Mouse (Mus musculus) CH12.LX (cell line): ENCODE measurements at regions not wholly inside any gene's neighbourhood (a gene's known extent, or its start where the extent isn't known, plus 50 kb on each side); places are given as distances from the start of the nearest gene placed in this dataset.

Experiments used
- CHD1 ChIP-seq: IDR thresholded peaks from 2 replicates; pipeline ENCODE4 v1.6.1; 2012; ENCODE audit warnings: low read depth, low read length, improper control_type of control experiment, inconsistent platforms
- CTCF ChIP-seq, 2 experiments: IDR thresholded peaks in 1 of 2; conservative IDR thresholded peaks in 1 of 2; 2 replicates each; pipeline ENCODE4 v1.5.1; 2011 to 2012; ENCODE audit warnings: low read depth in 2 of 2, low read length in 2 of 2, improper control_type of control experiment in 1 of 2, inconsistent platforms in 1 of 2, mild to moderate bottlenecking in 1 of 2, moderate library complexity in 1 of 2
- E2F4 ChIP-seq: IDR thresholded peaks from 2 replicates; pipeline ENCODE4 v1.6.1; 2011; ENCODE audit warnings: low read depth, low read length, improper control_type of control experiment; ENCODE audit not compliant: insufficient replicate concordance
- ELF1 ChIP-seq: IDR thresholded peaks from 2 replicates; pipeline ENCODE4 v1.6.1; 2014; ENCODE audit warnings: low read depth, mild to moderate bottlenecking, inconsistent platforms, low read length, improper control_type of control experiment
- HCFC1 ChIP-seq: IDR thresholded peaks from 2 replicates; pipeline ENCODE4 v1.6.1; 2012; ENCODE audit warnings: low read depth, mild to moderate bottlenecking, inconsistent platforms, low read length, improper control_type of control experiment
- JUND ChIP-seq: conservative IDR thresholded peaks from 2 replicates; pipeline ENCODE4 v1.6.1; 2011; ENCODE audit warnings: low read depth, low read length, improper control_type of control experiment
- MYC ChIP-seq: IDR thresholded peaks from 2 replicates; pipeline ENCODE4 v1.6.1; 2011; ENCODE audit warnings: low read depth, mild to moderate bottlenecking, improper control_type of control experiment, low read length
- POLR2A ChIP-seq: IDR thresholded peaks from 2 replicates; pipeline ENCODE4 v1.6.1; 2011; ENCODE audit warnings: low read depth, mild to moderate bottlenecking, improper control_type of control experiment, low read length
- TCF12 ChIP-seq: IDR thresholded peaks from 2 replicates; pipeline ENCODE4 v1.6.1; 2014; ENCODE audit warnings: low read depth, mild to moderate bottlenecking, inconsistent platforms, low read length, improper control_type of control experiment
- ZC3H11A ChIP-seq: IDR thresholded peaks from 2 replicates; pipeline ENCODE4 v1.6.1; 2012; ENCODE audit warnings: low read depth, mild to moderate bottlenecking, inconsistent platforms, low read length, improper control_type of control experiment

DNA sequence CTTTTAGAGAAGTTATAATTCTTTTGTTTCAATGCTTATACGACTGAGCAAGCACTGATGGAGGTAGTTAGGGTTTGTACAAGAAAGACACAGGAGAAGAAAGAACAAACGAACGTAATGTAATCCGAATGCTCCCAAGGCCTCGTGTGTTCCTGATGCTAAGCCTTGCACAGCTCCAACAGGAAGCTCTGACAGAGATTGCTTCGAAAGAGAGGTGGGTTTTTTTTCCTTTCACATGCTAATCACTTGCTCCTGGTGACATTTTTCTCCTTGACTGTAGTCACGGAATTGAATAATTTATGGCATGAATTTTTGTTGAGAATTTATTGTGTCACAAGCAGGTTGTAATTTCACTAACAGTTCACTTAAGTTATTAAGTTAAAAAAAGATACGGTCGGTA is 150.8 kb upstream of the Psmd7 start:
- TF ChIP-seq POLR2A (no peak), HCFC1 (no peak), CTCF (conservative IDR thresholded peaks at IDR 0.05 in 1 of 2, IDR thresholded peaks at IDR 0.05 in 1 of 2; ENCODE audit: low read depth in 2 of 2, low read length in 2 of 2) (no peak), TCF12 (no peak), ZC3H11A (no peak), CHD1 (no peak), ELF1 (no peak), E2F4 (no peak), MYC (no peak), JUND (no peak)
